Mouse (Mus musculus) liver, embryonic 14.5 days (tissue): ENCODE measurements at regions not wholly inside any gene's neighbourhood (a gene's known extent, or its start where the extent isn't known, plus 50 kb on each side); places are given as distances from the start of the nearest gene placed in this dataset.

Experiments used
- ATAC-seq: fragments of 200-750 bp; cut with Nextera tagmentation; 2 replicates; pipeline ENCODE4 v1.8.0; 2017; ENCODE audit warnings: moderate number of reproducible peaks, mild to moderate bottlenecking, moderate library complexity; ENCODE audit not compliant: insufficient read depth
- DNase-seq, 3 experiments: peaks; one replicate each; pipeline ENCODE4 v3.0.0-alpha.2; 2012 to 2013; ENCODE audit warnings: low read depth in 3 of 3, low spot score in 3 of 3
- H3K27ac ChIP-seq: fragments of 300-500 bp; sonication (generic); 2 replicates; pipeline ENCODE4 v1.5.1; 2014; ENCODE audit warnings: moderate library complexity, mild to moderate bottlenecking, control low read depth, inconsistent platforms
- H3K27me3 ChIP-seq: fragments of 300-500 bp; sonication (generic); 2 replicates; pipeline ENCODE4 v1.6.1; 2014; ENCODE audit warnings: mild to moderate bottlenecking, low read length, moderate library complexity; ENCODE audit not compliant: control insufficient read depth, insufficient read depth
- H3K36me3 ChIP-seq: fragments of 300-500 bp; sonication (generic); replicated peaks from 2 replicates; pipeline ENCODE4 v1.6.1; 2014; ENCODE audit warnings: low read depth; ENCODE audit not compliant: control insufficient read depth, insufficient read depth
- H3K4me1 ChIP-seq, 2 experiments: fragments of 200-500 bp in 1 of 2; fragments of 300-500 bp in 1 of 2; sonication (generic) in 1 of 2; replicated peaks; 2 replicates each; pipeline ENCODE4 v1.6.1; 2012 to 2014; ENCODE audit warnings: antibody characterized with exemption in 1 of 2, inconsistent platforms in 1 of 2, low read length in 1 of 2; ENCODE audit not compliant: control insufficient read depth in 2 of 2, insufficient read depth in 2 of 2
- H3K4me2 ChIP-seq: fragments of 300-500 bp; sonication (generic); 2 replicates; pipeline ENCODE4 v1.6.1; 2014; ENCODE audit warnings: low read depth, mild to moderate bottlenecking, control low read depth, moderate library complexity
- H3K4me3 ChIP-seq, 2 experiments: fragments of 200-500 bp in 1 of 2; fragments of 300-500 bp in 1 of 2; sonication (generic) in 1 of 2; 2 replicates each; pipeline ENCODE4 v1.5.1; 2012 to 2014; ENCODE audit warnings: low read depth in 2 of 2, low read length in 2 of 2, mild to moderate bottlenecking in 2 of 2, control low read depth in 1 of 2, inconsistent platforms in 1 of 2, moderate library complexity in 1 of 2; ENCODE audit not compliant: insufficient read depth in 1 of 2
- H3K9ac ChIP-seq: fragments of 300-500 bp; sonication (generic); replicated peaks from 2 replicates; pipeline ENCODE4 v1.6.1; 2014; ENCODE audit warnings: mild to moderate bottlenecking, control low read depth, moderate library complexity
- H3K9me3 ChIP-seq: fragments of 300-500 bp; sonication (generic); 2 replicates; pipeline ENCODE4 v1.6.1; 2016; ENCODE audit warnings: low read length, mixed read lengths; ENCODE audit not compliant: control insufficient read depth
- CTCF ChIP-seq: IDR thresholded peaks from 2 replicates; pipeline ENCODE4 v1.5.1; 2016; ENCODE audit warnings: antibody characterized with exemption, low read depth, control low read depth
- EP300 ChIP-seq: IDR thresholded peaks from 2 replicates; pipeline ENCODE4 v1.6.1; 2016; ENCODE audit warnings: antibody characterized with exemption, low read depth
- WGBS: fragments of 180-500 bp; shearing (Covaris S2); extraction: QIAGEN DNeasy Blood & Tissue Kit; methylation state at CpG from one replicate; pipeline ENCODE4 v1.1.7; 2014; ENCODE audit not compliant: insufficient replicate concordance; 5-methylcytosine and 5-hydroxymethylcytosine counted together

- TF ChIP-seq CTCF = no peak
- no peak for TF ChIP-seq EP300
- WGBS = 52% methylated on average over 4 of the region's 4 CpGs
- ATAC-seq = no peak
- H3K4me1 ChIP-seq = no peaks in the 10 kb centered on the region
- H3K36me3 ChIP-seq = no peaks in the 10 kb centered on the region
- no peaks in the 10 kb centered on the region for H3K9me3 ChIP-seq
- no peak overlapping the region for H3K4me3 ChIP-seq
- H3K9ac ChIP-seq = no peak overlapping the region
- DNase-seq = no peak
- no peaks in the 10 kb centered on the region for H3K27me3 ChIP-seq
- H3K27ac ChIP-seq = no peak overlapping the region
- no peak overlapping the region for H3K4me2 ChIP-seq
These were observed 312.3 kb downstream of the Hdgfl1 start for GRCm38 (mm10) chr13:26457487-26458253.

DNA sequence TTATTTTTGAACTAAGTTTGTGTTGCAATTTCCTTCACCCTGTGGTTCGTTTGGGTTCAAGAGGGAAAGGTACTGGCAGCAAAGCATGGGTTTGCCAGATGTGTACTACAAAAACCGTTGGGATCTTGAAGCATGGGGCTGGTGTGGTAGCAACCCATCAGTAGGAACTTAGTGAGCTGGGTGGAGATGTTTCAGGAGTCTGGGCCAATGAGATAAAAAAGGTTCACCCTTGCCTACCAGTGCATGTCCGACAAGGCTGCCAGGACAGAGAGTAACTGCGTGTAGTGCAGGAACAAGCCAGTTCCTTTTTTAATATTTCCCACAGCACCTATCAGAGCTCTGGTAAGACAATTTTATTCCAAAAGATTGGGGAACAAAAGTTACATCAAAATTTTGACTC is 343.3 kb downstream of the Hdgfl1 start:
- no peaks in the 10 kb centered on the region for H3K27me3 ChIP-seq
- DNase-seq (no peak), ATAC-seq (peak; percentile 53; the same call in 1 of the 2 replicates)
- H3K9me3 ChIP-seq = no peaks in the 10 kb centered on the region
- H3K9ac ChIP-seq = no peak overlapping the region
- no peak for TF ChIP-seq EP300
- TF ChIP-seq CTCF = no peak
- no peak overlapping the region for H3K27ac ChIP-seq
- H3K4me3 ChIP-seq = no peak overlapping the region
- no peaks in the 10 kb centered on the region for H3K36me3 ChIP-seq
- H3K4me2 ChIP-seq = no peak overlapping the region
- WGBS = 30% methylated on average over 4 of the region's 4 CpGs
- no peaks in the 10 kb centered on the region for H3K4me1 ChIP-seq

DNA sequence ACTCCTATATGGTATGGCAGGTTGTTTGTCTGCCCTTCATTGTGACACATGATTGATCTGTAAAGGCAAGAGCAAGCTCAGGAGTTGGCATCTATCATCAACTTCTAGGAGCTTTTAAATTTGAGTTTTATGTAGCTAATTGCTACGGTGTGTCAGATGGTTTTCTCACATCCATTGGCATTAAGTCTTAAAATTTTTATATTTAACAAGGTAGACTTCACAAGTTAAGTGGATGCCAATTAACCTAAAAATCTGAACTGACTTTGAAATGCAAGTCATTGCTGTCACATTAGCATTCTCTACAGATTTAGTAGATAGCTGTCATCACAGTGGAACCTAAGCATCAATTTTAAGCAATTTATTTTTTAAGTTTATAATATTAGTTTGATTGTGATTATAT is 345.5 kb downstream of the Hdgfl1 start:
- Histone ChIP-seq H3K9ac (no peak overlapping the region), H3K9me3 (no peaks in the 10 kb centered on the region), H3K27me3 (no peaks in the 10 kb centered on the region), H3K4me2 (no peak overlapping the region), H3K4me3 (no peak overlapping the region), H3K4me1 (no peaks in the 10 kb centered on the region), H3K36me3 (no peaks in the 10 kb centered on the region), H3K27ac (no peak overlapping the region)
- ATAC-seq (no peak), DNase-seq (no peak)
- WGBS = 61% methylated on average over 1 of the region's 1 CpGs
- TF ChIP-seq EP300 = no peak
- no peak for TF ChIP-seq CTCF

DNA sequence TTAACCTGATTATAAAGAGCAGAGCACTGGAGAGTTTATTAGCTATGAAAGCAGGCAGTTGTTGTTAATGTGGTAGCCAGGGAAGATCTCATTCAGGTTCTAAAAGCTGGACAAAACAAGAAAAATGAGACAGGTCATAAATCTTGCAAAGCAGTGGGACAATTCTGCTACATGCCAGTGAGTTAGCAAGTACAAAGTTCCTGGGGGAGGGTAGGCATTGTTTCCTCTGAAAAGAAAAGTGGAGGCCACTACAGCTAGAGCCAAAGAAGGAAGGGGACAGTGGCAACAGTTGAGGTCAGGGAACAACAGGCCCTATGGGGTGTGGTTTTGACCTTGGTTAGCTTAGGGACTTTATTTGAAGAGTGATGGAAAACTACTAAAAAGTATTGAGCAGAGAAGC is 364.2 kb downstream of the Hdgfl1 start:
- Histone ChIP-seq H3K9me3 (no peaks in the 10 kb centered on the region), H3K4me2 (no peak overlapping the region), H3K36me3 (no peaks in the 10 kb centered on the region), H3K4me1 (no peaks in the 10 kb centered on the region), H3K9ac (no peak overlapping the region), H3K27ac (no peak overlapping the region), H3K27me3 (no peaks in the 10 kb centered on the region), H3K4me3 (no peak overlapping the region)
- TF ChIP-seq EP300 = no peak
- TF ChIP-seq CTCF = no peak
- ATAC-seq (no peak), DNase-seq (no peak)

DNA sequence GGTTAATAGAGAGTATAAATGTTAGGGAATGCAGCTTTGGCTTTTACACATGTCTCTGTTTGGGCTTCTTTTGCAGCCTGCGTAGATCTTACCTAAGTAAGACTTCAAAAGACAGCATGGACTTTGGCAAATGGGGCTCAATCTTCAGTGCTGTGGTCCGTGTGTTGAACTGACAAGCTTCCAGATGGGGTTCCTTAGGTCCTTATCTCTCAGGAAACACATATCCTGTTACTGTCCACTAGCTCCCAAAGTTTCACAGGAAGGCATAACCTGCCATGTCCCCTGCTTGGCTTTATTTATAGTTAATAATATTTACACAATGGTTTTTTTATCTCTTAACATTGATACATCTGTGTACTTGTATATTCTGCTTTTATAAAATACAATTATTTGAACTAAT is 365.3 kb downstream of the Hdgfl1 start:
- no peak for TF ChIP-seq EP300
- TF ChIP-seq CTCF = no peak
- no peak overlapping the region for H3K27ac ChIP-seq
- 10% methylated on average over 2 of the region's 2 CpGs for WGBS
- no peaks in the 10 kb centered on the region for H3K27me3 ChIP-seq
- H3K9ac ChIP-seq = no peak overlapping the region
- H3K36me3 ChIP-seq = no peaks in the 10 kb centered on the region
- no peak for ATAC-seq
- H3K9me3 ChIP-seq = no peaks in the 10 kb centered on the region
- DNase-seq = no peak
- no peak overlapping the region for H3K4me3 ChIP-seq
- no peaks in the 10 kb centered on the region for H3K4me1 ChIP-seq
- H3K4me2 ChIP-seq = no peak overlapping the region
